Mouse (Mus musculus): Measurements from ENCODE around the gene Dab2.

Gene Dab2

DNA sequence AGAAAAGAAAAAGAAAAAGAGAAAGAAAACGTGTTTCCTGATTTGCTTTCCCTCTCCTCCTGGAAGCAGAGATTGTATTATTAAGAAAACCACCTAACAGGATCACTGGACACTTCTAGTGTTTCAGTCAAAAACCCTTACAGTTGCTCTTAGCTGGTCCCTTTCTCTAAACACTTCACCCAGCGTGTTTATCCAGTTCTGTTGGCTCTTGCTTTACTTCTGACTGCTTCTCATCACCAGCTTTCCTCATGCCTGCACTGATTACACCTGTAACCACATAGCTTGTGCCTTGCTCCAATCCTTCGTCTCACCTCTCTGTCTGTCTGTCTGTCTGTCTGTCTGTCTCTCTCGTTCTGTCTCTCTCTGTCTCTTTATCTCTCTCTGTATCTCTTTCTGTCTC, 25.9 kb downstream of the Dab2 start:
- no peak for DNase-seq (ENCODE audit: low spot score in 2 of 2)

DNA sequence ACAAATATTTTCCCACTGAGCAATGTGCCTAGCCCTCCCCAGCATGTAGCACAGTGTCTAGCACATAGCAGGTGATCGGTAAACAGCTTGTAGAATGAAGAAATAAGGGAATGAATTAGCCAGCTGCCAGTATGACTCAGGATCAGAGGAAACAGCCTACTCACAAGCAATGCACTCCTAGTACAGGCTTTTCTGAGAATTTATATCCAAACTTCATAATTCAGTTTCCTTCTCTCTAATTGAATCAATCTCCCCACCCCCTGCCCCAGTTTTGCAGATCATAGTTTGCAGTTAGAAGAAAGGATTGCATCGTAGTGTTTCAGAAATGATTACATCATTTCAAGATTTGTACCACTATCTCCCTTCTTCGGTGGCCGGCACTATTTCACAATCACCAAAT, 26.4 kb downstream of the Dab2 start:
- peak in 1 of 2 experiments; percentile 23 for DNase-seq (ENCODE audit: low spot score in 2 of 2)

DNA sequence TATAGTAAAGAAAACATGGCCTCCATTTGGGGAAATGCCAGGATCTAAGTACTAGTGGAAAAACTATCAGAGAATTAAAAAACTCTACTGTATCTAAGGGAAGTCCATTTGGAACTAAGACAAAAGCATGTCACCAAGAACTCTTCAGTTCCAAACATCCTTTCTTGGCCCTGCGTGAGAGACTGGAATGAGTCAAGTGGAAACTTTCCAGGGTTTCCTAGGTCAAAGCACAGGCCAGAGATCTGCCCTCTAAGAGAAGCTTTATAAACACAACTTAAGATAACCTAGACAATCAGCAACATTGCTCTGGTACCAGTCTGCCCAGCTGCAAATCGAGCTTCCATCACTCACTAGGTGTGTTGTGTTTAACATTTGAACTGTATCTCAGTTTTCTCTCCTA, 31.8 kb downstream of the Dab2 start:
- no peak for DNase-seq (ENCODE audit: low spot score in 2 of 2)

DNA sequence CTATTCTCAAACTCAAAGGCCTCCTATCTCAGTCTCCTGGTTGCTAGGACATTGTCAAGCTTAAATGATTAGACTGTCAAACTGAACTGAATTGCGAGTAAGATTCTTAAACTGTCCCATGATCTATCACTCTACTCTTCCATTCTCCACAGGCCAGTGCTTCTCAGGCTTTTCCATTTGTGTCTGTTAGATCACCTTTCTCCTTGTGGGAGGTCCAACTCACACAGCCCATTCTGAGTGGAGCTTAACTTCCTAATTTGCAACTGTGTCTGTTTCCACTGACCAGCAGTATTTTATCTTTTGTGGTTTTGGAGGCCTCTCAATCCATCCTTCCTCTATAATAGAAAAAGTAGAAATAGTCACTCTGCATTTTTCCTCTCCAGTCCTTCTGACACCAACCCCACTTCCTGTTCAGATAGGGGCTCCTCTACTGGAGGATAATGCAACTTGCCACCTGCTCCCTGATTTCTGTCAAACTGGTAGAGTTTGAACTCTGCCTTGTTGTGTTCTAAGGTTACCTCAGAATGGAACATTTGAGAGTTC, 35.1 kb downstream of the Dab2 start:
- DNase-seq (ENCODE audit: low spot score in 2 of 2): no peak

DNA sequence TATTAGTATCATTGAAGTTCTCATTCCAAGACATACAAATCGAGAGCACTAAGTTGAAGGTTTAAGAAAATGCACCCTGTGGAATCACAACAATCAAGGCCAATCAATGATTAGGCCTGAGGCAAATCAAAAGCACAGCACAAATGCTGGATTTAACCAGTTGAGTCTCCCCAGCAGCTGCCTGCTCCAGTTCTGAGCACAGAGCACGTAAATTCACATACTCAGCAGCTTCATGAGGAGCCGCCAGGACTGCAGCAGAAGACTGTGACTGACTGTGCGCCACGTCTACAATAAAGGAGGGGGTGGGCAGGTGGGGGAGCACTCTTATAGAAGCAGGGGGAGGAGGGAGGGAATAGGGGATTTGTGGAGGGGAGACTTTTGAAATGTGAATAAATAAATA, 40.2 kb downstream of the Dab2 start:
- no peak for DNase-seq (ENCODE audit: low spot score in 2 of 2)

DNA sequence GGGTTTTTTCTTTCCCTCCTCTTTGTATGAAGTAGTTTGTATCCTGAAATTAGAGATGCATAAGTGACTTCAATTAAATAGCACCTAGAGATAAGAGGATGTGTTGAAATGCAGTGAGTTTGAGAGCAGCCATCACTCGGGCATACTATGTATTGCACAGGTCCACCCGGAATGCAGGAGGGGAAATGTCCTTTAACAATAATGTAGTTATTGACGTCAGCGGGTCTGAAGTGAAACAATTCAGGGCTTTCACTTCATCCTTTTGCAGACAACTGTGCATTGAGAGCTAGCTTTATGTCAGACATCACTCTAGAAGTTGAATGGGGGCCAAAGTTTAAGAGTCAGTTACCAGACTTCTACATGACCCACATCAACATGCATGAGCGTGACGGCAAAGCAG, 40.8 kb downstream of the Dab2 start:
- no peak for DNase-seq (ENCODE audit: low spot score in 2 of 2)

DNA sequence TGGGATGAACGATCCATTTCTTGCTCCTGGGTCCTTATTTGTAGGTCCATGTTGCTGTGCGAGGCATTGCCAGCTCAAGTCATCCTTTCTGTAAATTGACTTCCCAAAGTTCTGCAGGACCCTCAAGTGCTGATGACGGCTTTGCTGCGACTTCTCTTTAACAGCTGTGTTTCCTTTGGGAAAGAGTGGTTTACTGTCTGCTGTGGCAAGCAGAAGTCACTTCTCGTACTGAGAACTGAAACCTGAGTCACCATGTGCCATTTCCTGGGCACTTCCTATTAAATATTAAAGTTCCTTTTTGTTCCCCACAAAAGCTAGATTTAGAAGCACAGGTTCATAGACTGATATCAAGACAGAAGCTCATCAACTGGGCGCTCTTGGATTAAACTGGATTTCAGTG, 41.8 kb downstream of the Dab2 start:
- DNase-seq (ENCODE audit: low spot score in 2 of 2): peak in 1 of 2 experiments; percentile 29

DNA sequence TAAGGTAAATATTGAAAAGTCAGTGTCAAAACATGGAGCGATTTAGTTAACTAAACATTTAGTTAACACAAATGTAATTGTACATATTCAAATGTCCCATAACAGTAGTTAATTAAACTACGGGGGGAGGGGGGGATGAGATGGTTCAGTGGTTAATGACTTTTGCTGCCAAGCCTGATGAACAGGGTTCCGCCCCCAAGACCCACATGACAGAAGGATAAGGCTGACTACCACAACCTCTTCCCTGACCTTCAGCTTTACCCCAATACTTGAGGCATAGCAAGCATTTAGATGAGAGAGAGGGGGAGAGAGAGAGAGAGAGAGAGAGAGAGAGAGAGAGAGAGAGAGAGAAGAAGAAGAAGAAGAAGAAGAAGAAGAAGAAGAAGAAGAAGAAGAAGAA, 54.3 kb downstream of the Dab2 start:
- no peak for DNase-seq (ENCODE audit: low spot score in 2 of 2)

DNA sequence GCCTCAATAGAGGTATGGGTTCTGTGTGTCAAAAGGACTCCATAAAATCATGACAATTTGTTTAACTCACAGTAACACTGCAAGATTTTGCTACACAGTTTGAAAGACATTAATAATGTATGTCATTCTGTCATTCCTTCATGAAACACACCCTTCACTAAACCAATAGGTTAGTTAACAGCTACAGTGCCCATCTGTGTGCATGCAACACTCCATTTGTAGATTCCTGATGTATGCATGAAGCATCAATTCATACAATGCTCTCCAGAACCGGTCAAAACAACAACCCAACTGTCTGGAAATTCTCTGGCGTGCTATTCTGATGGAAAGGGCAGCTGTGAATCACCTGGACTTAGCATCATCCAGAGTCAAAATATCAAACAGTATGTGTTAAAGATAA, 60.3 kb downstream of the Dab2 start:
- DNase-seq (ENCODE audit: low spot score in 2 of 2): no peak

DNA sequence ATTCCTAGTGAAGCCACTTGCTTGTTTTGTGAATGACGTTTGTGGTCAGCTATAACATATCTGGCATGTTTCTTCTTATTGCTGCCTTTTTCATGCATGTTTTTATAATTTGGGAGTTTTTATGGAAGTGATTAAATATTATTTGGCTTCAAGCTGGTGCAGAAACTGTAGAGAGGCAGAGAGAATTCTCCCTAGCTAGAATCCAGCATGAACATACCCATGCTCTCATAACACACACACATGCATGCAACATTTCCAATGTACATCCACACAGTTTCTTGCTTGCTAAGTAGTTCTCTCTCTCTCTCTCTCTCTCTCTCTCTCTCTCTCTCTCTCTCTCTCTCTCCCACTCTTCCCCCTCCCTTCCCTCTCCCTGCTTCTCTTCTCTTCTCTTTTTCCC, 70.4 kb downstream of the Dab2 start:
- DNase-seq (ENCODE audit: low spot score in 2 of 2): no peak

DNA sequence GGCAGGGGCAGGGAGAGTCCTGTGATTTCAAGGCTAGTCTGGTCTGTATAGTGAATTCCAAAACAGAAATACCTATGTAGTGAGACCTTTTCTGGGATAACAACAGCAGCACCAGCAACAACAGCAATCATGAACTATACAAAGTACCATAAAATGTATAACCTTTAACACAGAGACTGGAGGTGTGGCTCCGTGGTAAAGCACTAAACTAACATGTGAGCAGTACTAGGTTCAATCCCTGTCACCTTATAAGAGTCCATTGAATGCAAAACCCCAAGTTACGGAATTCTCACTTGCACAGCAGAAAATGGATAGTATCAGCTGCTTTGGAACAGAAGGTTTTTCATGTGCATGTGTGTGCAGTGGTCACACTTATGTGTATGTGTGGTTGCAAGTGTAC, 71.9 kb downstream of the Dab2 start:
- no peak for DNase-seq (ENCODE audit: low spot score in 2 of 2)

DNA sequence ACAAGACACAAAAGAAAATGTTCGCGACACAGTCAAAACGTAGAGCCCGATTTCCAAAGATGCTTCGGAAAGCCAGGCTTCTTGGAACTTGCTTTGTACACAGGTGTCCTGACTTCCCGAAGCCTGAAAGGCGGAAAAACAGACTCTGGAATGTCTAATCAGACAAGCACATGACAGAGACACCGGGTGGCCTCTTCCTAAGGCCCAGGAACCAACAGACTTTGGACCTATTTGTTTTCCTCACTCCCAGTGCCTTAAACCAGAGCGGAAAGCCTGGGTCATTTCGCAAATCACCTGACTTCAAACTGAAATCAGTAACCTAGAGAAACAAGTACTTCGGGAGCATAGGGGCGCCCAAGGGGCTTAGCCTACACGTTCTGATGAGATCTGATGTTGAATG, 75.4 kb downstream of the Dab2 start:
- DNase-seq (ENCODE audit: low spot score in 2 of 2): no peak

DNA sequence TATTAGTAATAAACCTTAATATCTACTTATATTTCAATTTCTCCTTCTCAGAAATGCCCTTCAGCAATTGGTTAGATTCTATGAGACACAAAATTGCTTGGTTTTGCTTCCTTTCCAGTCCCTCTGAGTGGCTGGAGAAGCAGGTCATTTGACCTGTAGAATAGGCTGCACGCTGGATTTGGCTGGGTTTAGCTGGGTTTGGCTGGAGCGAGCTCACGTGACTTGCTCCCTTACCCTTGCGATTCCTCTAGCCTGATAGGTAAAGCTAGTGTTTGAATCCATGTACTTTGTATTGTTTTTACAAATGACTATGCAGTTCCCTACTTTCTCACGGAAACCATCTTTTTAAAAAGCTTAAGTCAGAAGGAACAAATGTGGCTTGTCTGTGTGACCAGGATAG, 76.4 kb downstream of the Dab2 start:
- no peak for DNase-seq (ENCODE audit: low spot score in 2 of 2)

DNA sequence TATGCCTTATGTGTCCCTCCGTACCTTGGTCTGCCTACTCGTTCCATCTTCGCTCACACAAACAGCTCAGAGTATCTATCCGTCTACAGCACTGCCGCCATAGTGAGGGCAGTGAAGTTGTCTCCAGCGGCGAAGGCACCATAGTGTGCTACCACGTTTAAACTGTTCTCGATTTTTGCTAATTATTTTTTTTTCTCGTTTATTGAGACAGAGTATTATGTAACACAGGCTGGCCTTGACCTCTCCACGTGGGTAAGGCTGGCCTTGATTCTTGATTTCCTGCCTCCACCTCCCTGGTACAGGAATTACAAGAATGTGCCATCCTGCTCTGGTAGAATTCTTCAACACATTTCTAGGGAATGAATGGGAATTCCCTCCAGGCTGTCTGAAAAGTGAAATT, 77.2 kb downstream of the Dab2 start:
- DNase-seq (ENCODE audit: low spot score in 2 of 2): no peak

DNA sequence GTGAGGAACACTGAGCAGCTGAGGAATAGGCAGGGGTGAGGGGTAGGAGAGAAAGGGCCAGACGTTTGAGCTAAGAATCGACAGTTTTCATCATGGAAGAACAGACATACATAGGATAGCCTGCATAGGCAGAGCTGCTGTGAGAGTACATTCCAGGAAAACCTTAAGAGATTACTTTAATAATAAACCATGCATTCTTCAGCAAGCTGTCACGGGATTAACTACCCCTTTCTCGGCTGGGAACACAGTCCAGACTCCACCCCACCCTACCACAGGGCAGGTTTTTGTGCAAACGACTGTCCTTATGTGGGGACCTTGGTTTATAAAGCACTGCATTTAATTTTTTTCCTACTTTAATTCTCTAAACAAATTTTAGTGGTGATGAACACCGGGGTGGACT, 84.4 kb downstream of the Dab2 start:
- no peak for DNase-seq (ENCODE audit: low spot score in 2 of 2)

DNA sequence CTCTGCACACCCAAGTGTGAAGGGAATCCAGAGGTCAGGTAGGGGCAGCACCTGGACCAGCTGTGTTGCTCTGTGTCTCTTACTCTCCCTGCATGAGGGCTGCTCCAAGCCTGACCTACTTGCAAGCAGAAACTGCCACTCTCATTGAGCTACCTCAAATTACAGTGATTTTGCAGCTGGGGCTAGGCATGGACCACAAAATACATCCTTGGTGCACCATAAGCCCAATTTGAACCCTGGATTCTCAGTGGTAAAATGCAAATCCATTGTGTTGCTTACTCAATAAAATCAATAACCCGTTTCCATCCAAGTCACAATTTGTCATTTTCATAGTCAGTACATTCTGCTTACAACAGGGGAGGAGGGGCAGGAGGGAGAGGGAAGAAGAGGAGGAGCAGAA, 85.7 kb downstream of the Dab2 start:
- DNase-seq (ENCODE audit: low spot score in 2 of 2): no peak

DNA sequence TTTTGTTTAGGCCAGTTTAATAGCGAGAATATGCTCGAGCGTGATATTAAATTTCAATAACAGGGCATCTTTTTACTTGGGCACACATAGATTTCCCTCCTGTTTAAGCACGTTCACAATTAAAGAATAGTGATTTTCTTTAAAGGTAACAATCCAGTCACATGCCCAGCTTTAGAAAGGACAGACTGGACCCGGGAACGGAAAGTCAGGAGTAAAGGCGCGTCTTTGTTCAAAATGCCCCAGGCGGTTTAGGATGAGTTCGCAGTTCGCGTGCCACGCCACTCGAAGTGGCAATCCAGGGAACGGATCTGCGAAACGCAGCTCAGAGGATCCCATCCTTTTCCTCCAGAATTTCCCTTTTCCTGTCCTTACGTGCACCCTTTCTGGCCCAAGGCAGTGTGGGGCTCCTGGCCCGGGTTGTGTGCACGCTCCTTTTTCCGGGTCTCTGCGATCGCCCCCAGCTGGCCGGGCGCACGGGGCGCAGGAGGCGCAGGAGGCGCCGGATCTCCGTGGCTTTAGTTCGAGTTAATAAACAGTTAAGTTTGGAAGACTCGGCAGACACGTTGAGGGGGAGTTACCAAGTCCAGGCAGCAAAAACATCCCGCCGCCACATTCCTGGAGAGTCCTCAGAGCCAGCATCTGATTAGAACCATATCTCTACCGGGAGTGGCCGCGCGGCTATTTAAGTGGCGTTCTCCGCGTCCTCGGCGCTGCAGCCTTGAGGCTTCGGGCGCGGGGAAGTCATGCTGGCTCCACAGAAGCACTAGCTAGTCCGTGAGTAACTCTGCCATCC, 86.8 kb downstream of the Dab2 start:
- peak; percentile 81 to 82 for DNase-seq (ENCODE audit: low spot score in 2 of 2)

DNA sequence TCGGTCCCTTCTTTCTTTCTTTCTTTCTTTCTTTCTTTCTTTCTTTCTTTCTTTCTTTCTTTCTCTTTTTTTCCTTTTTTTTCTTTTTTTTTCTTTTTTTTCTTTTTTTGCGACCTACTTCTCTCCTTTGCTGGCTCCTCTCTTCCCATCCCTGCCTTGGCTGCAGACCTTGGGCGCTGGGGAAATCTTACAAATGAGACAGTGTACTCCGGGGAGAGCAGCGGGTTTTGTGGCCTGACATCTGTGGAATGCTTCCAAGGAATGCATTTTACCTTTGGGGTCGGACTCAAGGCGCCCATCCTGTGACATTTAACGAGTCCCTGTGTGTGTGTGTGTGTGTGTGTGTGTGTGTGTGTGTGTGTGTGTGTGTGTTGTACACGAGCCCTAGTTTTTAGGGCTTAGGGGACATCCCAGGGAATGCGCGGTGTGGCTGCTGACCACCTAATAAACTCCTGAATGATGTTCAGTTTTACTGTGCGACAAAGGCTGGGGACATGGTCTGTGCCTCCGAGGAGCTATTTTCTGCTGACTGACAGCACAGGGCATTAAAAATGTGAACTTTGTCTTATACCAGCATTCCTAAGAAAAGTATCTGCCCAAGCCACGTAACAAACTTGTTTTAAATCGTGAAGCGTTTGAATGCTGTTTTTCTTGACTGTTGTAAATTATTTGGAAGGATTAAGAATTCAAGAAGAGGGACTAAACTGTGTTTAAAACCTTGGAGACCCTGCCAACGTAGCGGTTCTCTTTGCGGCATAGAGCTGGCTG, 87.6 kb downstream of the Dab2 start:
- peak in 1 of 2 experiments; percentile 26 for DNase-seq (ENCODE audit: low spot score in 2 of 2)

DNA sequence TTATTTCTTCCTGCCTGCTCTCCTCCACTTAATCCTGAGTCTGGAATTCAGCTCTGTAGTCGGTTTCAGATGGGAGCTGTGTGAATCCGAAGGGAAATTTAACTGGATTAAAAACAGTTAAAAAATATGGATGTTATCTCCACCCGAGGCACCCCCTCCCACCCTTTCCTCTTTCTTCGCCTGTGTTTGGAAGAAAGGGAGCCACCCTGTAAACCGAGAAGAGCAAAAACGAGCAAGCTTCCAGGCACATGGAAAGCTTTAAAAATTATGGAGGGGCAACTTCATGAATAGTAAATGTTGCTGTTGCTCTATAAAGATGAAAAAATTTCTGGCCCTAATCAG, 88.1 kb downstream of the Dab2 start:
- no peak for DNase-seq (ENCODE audit: low spot score in 2 of 2)

DNA sequence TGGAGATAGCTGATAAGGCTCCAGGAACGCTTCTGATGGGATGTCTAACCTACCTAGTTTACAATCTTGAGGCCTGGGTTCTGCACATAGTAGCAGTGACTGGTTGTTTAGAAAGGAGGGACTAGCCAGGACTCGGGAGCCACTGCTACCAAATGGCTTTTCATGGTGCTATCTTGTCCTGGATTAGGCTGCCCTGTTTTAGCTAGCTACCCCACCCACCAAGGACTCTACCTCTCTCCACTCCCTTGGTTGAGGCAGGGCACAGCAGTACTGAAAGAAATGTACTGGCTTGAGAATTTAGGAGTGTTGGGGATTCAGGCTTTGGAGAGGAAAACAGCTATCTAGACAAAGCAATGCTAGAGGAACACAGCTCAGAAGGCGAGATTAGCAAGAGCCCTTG, 88.6 kb downstream of the Dab2 start:
- DNase-seq (ENCODE audit: low spot score in 2 of 2): no peak

DNA sequence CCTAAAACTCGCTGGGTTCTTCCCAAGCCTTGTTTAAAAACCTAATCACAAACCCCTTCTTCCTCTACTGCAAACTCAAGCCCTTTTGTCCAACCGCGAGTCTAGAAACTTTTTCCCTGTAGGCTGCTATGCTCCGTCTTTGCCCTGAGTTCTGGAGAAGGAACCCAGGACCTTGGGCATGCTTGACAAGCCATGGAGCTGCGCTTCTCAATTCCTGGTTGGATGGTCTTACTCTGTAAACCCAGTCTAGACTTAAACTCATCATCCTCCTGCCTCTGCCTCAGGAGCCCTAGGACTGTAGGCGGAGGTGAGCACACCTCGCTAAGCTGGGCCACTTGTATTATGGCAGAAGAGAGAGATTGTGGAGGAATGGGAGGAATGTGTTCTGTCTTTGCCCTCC, 89.0 kb downstream of the Dab2 start:
- no peak for DNase-seq (ENCODE audit: low spot score in 2 of 2)

DNA sequence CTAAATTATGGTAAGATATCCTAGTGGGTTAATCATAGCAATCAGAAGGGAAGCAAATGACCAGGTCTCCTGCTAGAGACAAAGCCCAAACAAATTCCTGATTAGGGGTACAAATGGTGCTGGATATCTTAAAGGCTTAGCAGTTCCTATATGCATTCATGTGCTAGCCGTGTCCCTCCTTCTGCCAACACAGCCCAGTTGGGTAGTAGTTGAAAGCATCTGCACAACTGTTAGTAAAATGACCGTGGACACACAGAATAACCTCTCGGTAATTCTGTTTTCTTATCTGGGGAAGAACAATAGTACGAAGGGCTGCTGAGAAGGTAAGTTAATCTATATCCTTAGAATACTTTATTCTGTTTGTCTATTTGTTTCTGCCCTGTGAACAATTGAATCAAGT, 90.5 kb downstream of the Dab2 start:
- DNase-seq (ENCODE audit: low spot score in 2 of 2): no peak

DNA sequence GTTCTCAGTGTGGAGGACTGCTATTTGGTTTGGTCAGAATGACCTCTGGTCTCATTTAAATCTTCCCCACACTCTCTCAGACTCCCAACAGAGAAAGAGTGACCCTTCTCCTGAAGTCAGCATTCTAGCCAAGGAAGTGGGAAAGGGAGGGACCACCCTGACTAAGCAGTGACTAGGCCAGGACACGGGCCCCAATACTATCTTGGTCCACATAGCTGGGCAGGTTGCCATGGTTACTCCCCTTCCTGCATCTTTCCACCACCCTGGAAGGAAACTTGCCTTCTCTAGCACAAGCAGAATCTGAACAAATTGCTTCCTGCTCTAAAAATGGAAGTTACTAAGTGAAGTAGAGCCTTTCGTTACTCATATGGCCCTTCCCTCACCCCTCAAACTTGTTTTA, 91.1 kb downstream of the Dab2 start:
- DNase-seq (ENCODE audit: low spot score in 2 of 2): peak; percentile 58 to 63

Data from right cerebral cortex, postnatal 10 days (tissue).